Mouse (Mus musculus): ENCODE measurements around the gene Adra2a. TPM values are rescaled to one million over a fixed set of nuclear protein-coding genes. Genes with fewer than 3 reads are reported as not detected.

The Adra2a gene
- polyA plus RNA-seq, 1 experiment: 0.82 TPM

GRCm38 (mm10) chr19:54051651-54052050 lies 7.7 kb downstream of the Adra2a start:
- TF ChIP-seq CTCF (IDR thresholded peaks at IDR 0.05; ENCODE audit: control insufficient read depth, insufficient read depth, low read length) (no peak), POLR2A (IDR thresholded peaks at IDR 0.05; ENCODE audit: borderline replicate concordance, control insufficient read depth, low read depth, low read length) (no peak)
- H3K4me3 ChIP-seq (replicated peaks; ENCODE audit: control insufficient read depth, low read depth, low read length): no peak overlapping the region
- H3K4me1 ChIP-seq (ENCODE audit: control insufficient read depth, insufficient read depth, low read length): no peaks in the 10 kb centered on the region
- WGBS: 56% methylated on average over 4 of the region's 4 CpGs
- H3K27ac ChIP-seq (ENCODE audit: control insufficient read depth, insufficient read depth, low read depth, low read length, poor library complexity): no peak overlapping the region

GRCm38 (mm10) chr19:54055845-54056244 lies 11.9 kb downstream of the Adra2a start:
- Histone ChIP-seq H3K27ac (ENCODE audit: control insufficient read depth, insufficient read depth, low read depth, low read length, poor library complexity) (no peak overlapping the region), H3K4me1 (ENCODE audit: control insufficient read depth, insufficient read depth, low read length) (no peaks in the 10 kb centered on the region), H3K4me3 (replicated peaks; ENCODE audit: control insufficient read depth, low read depth, low read length) (no peak overlapping the region)
- WGBS: 74% methylated on average over 5 of the region's 5 CpGs
- TF ChIP-seq POLR2A (IDR thresholded peaks at IDR 0.05; ENCODE audit: borderline replicate concordance, control insufficient read depth, low read depth, low read length) (no peak), CTCF (IDR thresholded peaks at IDR 0.05; ENCODE audit: control insufficient read depth, insufficient read depth, low read length) (no peak)

GRCm38 (mm10) chr19:54068447-54068846 lies 24.5 kb downstream of the Adra2a start:
- H3K4me3 ChIP-seq (replicated peaks; ENCODE audit: control insufficient read depth, low read depth, low read length): no peak overlapping the region
- WGBS: 80% methylated on average over 7 of the region's 7 CpGs
- no peak for TF ChIP-seq CTCF (IDR thresholded peaks at IDR 0.05; ENCODE audit: control insufficient read depth, insufficient read depth, low read length)
- no peak for TF ChIP-seq POLR2A (IDR thresholded peaks at IDR 0.05; ENCODE audit: borderline replicate concordance, control insufficient read depth, low read depth, low read length)
- no peaks in the 10 kb centered on the region for H3K4me1 ChIP-seq (ENCODE audit: control insufficient read depth, insufficient read depth, low read length)
- no peak overlapping the region for H3K27ac ChIP-seq (ENCODE audit: control insufficient read depth, insufficient read depth, low read depth, low read length, poor library complexity)

DNA sequence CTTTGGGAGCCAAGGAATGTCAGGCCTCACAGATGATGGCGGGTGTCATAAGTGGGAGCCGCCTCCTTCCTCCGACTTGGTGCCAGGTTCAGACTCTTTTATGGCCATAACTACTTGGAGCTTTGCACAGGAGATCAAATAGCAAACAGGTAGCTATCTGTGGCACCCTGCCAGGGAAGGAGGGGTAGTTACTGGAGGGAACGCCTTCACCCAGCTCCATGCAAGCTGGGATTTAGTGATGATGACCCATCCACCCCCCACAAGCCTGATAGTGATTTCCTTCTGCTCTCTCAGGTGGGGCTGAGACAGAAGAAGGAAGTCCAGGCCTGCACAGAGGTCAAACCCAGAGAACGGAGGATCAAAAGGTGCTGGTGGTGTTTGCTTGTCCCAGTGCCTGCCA lies 26.6 kb downstream of the Adra2a start:
- 64% methylated on average over 5 of the region's 5 CpGs for WGBS
- Histone ChIP-seq H3K4me3 (replicated peaks; ENCODE audit: control insufficient read depth, low read depth, low read length) (no peak overlapping the region), H3K4me1 (ENCODE audit: control insufficient read depth, insufficient read depth, low read length) (no peaks in the 10 kb centered on the region), H3K27ac (ENCODE audit: control insufficient read depth, insufficient read depth, low read depth, low read length, poor library complexity) (no peak overlapping the region)
- TF ChIP-seq CTCF (IDR thresholded peaks at IDR 0.05; ENCODE audit: control insufficient read depth, insufficient read depth, low read length): no peak
- no peak for TF ChIP-seq POLR2A (IDR thresholded peaks at IDR 0.05; ENCODE audit: borderline replicate concordance, control insufficient read depth, low read depth, low read length)

DNA sequence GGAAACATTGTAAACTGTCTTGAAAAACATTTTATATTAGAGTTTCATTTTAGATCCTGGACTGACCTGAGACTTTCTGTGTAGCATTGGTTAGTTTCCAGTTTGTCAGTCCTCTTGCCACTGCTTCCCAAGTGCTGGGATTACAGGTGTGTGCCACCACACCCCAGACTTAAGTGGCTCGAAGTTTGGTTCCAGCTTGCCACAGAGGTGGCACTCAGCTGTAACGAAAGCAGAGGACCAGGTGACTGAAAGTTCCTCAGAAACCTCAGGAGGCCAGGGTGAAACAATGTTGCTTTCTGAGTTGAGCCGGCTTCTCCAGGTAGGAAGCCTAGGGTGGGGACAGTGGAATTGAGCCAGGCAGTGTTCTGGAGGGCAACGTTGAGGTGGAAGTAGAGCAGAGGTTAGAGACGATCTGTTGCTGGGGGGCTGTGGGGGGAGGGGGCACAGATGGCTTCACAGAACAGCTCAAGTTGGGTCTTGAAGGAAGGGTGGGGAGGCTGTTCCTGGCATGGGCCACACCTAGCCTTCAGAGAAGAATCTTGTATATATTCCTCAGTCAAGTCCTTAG lies 28.4 kb downstream of the Adra2a start:
- no peak overlapping the region for H3K27ac ChIP-seq (ENCODE audit: control insufficient read depth, insufficient read depth, low read depth, low read length, poor library complexity)
- no peak overlapping the region for H3K4me3 ChIP-seq (replicated peaks; ENCODE audit: control insufficient read depth, low read depth, low read length)
- TF ChIP-seq POLR2A (IDR thresholded peaks at IDR 0.05; ENCODE audit: borderline replicate concordance, control insufficient read depth, low read depth, low read length): no peak
- no peak for TF ChIP-seq CTCF (IDR thresholded peaks at IDR 0.05; ENCODE audit: control insufficient read depth, insufficient read depth, low read length)
- H3K4me1 ChIP-seq (ENCODE audit: control insufficient read depth, insufficient read depth, low read length): no peaks in the 10 kb centered on the region
- WGBS: 67% methylated on average over 5 of the region's 5 CpGs

DNA sequence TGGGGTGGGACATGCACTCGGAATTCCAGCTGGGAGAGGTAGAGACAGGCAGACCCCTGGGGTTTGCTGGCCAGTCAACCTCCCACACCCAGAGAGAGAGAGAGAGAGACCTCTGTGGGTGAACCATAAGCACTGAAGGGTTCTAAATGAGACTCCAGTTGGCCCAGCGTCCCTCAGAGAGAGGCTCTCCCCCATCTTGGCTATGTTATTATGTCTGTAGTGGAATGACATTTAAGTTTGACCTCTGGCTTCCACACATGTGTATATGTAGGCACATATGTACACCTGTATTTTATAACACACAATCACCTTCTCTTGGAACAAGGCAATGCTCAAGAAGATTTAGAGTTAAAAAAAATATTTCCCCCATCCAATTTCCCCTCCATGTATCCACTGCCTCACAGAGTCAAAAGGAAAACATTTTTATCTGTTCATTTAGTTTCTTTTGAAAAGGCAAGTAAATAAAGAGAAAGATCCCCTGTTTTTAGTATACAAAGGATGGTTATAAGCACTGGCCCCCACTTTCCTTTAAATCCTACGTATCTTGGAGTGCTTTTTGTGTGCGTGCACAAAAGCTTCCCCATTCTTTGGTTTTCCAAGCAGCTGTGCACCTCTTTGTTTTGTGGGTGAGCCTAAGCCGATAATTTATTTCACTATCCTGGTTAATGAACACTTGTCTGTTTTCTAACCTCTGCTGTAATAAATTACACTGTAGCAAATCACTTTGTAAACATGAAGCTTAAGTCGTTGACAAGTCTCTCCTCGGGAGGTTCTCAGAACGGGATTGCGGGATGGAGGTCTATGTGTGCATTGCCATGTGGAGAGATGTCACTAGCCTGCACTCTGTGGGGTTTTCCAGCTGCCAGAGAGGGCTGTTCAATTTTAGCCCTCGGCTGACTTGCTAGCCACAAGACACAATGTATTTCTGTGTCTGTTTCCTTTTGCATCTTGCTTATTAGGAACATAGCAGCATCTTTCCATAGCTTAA lies 32.7 kb downstream of the Adra2a start:
- Histone ChIP-seq H3K4me3 (replicated peaks; ENCODE audit: control insufficient read depth, low read depth, low read length) (no peak overlapping the region), H3K4me1 (ENCODE audit: control insufficient read depth, insufficient read depth, low read length) (no peaks in the 10 kb centered on the region), H3K27ac (ENCODE audit: control insufficient read depth, insufficient read depth, low read depth, low read length, poor library complexity) (no peak overlapping the region)
- 61% methylated on average over 10 of the region's 10 CpGs for WGBS
- TF ChIP-seq CTCF (IDR thresholded peaks at IDR 0.05; ENCODE audit: control insufficient read depth, insufficient read depth, low read length) (no peak), POLR2A (IDR thresholded peaks at IDR 0.05; ENCODE audit: borderline replicate concordance, control insufficient read depth, low read depth, low read length) (no peak)

DNA sequence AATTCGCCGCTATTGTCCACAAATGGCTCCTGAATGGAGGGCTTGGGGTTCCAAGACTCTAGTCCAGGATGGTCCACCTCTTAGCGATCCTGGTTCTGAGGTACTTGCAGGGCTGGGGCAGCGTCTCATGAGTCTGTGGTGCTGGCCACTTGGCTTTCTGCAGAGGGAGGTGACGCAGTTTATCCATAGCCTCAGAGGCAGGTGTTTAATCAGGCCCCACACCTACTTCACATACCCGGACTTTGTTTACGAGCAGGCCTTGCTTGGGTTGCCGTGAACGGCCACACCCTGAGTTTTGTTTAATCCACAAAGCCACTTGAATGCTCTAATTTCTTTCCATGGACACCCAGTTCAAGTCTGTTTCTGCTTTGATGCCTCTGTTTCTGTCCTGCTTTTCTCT lies 37.4 kb downstream of the Adra2a start:
- 86% methylated on average over 9 of the region's 9 CpGs for WGBS
- Histone ChIP-seq H3K4me3 (replicated peaks; ENCODE audit: control insufficient read depth, low read depth, low read length) (no peak overlapping the region), H3K27ac (ENCODE audit: control insufficient read depth, insufficient read depth, low read depth, low read length, poor library complexity) (no peak overlapping the region), H3K4me1 (ENCODE audit: control insufficient read depth, insufficient read depth, low read length) (no peaks in the 10 kb centered on the region)
- TF ChIP-seq CTCF (IDR thresholded peaks at IDR 0.05; ENCODE audit: control insufficient read depth, insufficient read depth, low read length): no peak
- TF ChIP-seq POLR2A (IDR thresholded peaks at IDR 0.05; ENCODE audit: borderline replicate concordance, control insufficient read depth, low read depth, low read length): no peak

- 81% methylated on average over 9 of the region's 9 CpGs for WGBS
- TF ChIP-seq POLR2A (IDR thresholded peaks at IDR 0.05; ENCODE audit: borderline replicate concordance, control insufficient read depth, low read depth, low read length) (no peak), CTCF (IDR thresholded peaks at IDR 0.05; ENCODE audit: control insufficient read depth, insufficient read depth, low read length) (no peak)
- no peak overlapping the region for H3K27ac ChIP-seq (ENCODE audit: control insufficient read depth, insufficient read depth, low read depth, low read length, poor library complexity)
Measured at GRCm38 (mm10) chr19:54081716-54082165, 37.8 kb downstream of the Adra2a start.

More at GRCm38 (mm10) chr19:54081716-54082165, 37.8 kb downstream of the Adra2a start:
- Histone ChIP-seq H3K4me1 (ENCODE audit: control insufficient read depth, insufficient read depth, low read length) (no peaks in the 10 kb centered on the region), H3K4me3 (replicated peaks; ENCODE audit: control insufficient read depth, low read depth, low read length) (no peak overlapping the region)

Data from bone marrow, adult 2 months (tissue).